Mouse (Mus musculus): Measurements from ENCODE around the gene Adat1. TPM values are rescaled to one million over a fixed set of nuclear protein-coding genes. Genes with fewer than 3 reads are reported as not detected.

Gene Adat1
- polyA plus RNA-seq (2012; rRNA removed) = 3.3 and 4.4 TPM in 2 replicates

DNA sequence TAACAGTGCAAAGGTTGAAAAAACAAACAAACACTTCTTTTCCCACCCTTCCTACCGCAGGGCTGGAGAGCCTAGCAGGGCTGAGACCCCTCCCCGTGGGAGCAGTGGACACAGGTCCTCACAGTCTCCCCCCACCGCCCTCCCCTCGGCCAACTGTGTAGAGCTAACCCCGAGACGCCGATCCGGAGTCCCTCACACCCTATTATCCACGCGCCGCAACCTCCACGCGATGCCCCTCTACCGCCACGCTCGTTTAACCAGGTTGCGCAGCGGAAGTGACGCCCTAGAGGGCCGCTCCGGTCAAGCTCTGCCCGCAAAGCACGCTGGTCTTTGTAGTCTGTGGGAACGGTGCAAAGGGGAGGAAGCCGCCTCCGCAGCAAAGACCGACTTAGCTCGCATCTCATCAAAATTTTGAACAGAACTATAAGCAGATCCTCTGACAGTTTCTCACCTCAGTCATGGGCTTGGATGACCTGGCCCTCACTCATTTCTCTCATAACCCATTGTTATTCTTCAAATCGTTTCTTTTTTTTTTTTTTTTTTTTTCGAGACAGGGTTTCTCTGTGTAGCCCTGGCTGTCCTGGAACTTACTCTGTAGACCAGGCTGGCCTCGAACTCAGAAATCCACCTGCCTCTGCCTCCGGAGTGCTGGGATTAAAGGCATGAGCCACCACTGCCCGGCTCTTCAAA, at the start of gene Adat1:
Gene Adat1, minus strand, starts transcription at position 290 of the 690 bp plus-strand sequence.

DNA sequence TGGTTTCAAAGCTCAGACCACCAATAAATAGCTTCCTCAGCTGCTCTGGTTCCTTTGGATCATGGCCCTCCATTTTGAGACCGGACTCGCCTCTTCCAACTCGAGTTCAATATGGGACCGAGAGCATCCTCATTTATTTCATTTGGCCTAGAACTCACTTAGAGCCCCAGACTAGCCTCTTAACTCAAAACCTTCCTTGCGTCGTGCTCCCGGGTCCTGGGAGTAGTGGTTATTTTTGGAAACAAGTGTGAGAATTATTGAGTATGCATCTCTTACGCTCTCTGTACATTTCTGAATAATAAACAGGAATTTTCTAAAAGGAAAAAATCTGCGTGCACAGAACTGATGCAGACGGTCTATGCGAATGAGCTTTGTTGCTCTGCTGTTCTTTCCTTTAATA, 22.8 kb upstream of the Adat1 start, which contains the start of gene Gm6793:
Gene Gm6793, minus strand, starts transcription at position 101 of the 400 bp plus-strand sequence.

DNA sequence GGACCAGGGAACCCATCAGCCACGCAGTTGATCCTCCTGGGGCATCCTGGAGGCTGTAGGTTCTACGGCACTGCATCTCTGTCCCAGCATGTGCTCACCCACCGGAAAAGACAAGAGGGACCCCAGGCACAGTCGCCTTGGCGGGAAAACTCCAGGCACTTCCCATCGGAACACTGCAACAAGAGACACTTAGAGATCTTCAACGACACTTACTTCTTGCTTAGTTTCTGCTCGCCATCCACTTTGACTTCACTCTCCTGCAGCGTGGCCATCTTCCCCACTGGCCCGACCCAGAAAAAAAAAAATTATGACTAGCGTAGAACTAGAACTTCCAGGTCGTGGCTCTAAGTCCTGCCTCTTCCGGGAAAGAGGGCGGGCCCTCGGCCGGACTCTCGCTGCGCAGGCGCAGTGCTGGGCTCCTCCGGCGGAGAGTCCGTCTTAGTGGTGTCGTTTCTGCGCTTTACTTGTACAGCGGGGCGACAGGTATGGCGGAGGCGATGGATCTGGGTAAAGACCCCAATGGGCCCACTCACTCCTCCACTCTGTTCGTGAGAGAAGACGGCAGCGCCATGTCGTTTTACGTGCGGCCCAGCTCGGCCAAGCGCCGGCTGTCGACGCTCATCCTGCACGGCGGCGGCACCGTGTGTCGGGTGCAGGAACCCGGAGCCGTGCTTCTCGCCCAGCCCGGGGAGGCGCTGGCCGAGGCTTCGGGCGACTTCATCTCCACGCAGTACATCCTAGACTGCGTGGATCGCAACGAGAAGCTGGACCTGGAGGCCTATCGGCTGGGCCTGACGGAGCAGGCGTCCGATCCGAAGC, 19.1 kb upstream of the Adat1 start, which contains the start of the genes Kars and Terf2ip:
Gene Kars, minus strand, starts transcription at position 327 of the 819 bp plus-strand sequence.
Gene Terf2ip, plus strand, starts transcription at position 402 of the 819 bp plus-strand sequence.

DNA sequence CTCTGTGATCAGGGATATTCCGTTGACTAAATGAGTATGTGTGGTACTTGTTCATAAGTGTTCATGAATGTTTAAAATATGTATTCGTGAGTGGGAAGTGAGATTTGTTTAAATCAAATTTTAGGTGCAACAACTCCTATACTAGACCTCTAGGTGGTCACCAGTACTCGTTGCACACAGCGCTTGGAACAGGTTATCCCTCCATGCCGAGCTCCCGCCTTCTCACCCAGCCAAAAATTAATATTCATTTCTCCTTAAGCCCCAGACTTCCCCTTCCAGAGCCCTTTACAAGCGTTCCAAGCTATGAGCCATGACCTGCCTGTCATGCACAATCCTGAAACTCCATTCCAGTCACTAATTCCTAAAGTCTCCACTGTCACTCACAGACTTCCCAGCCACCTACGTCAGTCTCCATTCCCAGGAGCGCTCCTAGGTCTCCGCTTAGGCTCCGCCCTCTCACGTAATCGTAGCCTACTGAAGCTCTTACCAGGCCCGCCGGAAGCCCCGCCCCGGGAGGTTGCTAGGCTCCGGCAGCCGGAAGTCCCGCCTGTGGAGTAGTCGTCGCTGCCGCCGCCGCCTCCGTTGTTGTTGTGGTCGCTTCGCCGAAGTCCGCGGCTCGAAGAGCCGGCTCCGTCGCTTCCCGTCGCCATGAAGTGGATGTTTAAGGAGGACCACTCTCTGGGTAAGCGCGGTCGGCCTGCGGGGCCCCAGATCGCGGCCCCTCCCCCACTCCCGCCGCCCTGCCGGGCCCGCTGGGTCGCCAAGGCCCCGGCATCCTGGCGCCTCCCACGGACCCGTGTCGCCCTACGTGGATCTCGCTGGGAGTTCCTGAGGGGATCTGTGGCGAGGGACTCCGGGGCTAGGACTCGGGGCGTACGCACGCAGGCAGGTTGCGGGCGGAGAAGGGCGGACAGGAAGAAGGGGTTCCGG, 51.7 kb downstream of the Adat1 start, which contains the start of gene Gabarapl2:
Gene Gabarapl2, plus strand, starts transcription at position 533 of the 930 bp plus-strand sequence.

DNA sequence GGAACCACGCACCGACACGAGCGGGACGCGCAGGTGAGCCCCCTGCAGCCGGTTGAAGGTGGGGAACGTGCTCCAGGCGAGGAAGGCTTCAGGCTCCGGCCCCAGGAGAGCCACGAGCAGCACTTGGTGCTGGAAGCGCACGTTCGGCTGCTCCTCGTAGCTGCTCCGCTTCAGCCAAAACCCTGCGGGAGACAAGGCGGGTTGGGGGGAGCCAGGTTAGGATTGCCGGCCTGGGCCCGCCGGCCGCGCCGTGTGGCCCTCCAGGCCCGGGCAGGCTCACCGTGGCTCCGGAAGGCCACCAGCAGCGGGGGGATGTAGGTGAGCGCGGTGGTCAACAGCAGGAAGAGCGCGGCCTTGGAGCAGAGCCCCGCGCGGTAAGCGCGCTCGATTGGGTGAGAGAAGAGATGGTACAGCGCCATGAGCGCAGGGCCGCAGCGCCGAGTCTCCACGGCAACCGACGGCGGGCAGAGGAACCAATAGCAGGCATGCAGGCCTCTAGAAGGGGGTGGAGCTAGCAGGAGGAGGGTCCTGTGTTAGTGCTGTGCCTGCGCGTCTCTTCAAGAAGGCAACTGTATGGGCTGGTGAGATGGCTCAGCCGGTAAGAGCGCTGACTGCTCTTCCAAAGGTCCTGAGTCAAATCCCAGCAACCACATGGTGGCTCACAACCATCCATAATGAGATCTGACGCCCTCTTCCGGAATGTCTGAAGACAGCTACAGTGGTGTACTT, 58.6 kb downstream of the Adat1 start, which contains the start of gene Tmem231:
Gene Tmem231, minus strand, starts transcription at position 534 of the 729 bp plus-strand sequence.

Other genes with a start within 250 kb of the Adat1 start
- gene Bcar1, start 248.5 kb downstream of the Adat1 start, polyA plus RNA-seq (2012; rRNA removed) = 108 and 120 TPM in 2 replicates
- gene Cfdp1, start 138.0 kb downstream of the Adat1 start, polyA plus RNA-seq (2012; rRNA removed) = 1.6 and 2.8 TPM in 2 replicates
- gene Tmem170, start 115.6 kb downstream of the Adat1 start, polyA plus RNA-seq (2012; rRNA removed) = 3.1 and 3.2 TPM in 2 replicates
- 0.60 and 0.97 TPM in 2 replicates for gene Chst5, start 81.9 kb downstream of the Adat1 start, polyA plus RNA-seq (2012; rRNA removed)
- gene Tmem231, start 58.4 kb downstream of the Adat1 start, polyA plus RNA-seq (2012; rRNA removed) = 13.9 and 16.6 TPM in 2 replicates
- gene Gabarapl2, start 51.6 kb downstream of the Adat1 start, polyA plus RNA-seq (2012; rRNA removed) = 7.7 and 18.7 TPM in 2 replicates
- 49.8 and 61.8 TPM in 2 replicates for gene Kars, start 19.0 kb upstream of the Adat1 start, polyA plus RNA-seq (2012; rRNA removed)
- 17.7 and 21.8 TPM in 2 replicates for gene Terf2ip, start 19.1 kb upstream of the Adat1 start, polyA plus RNA-seq (2012; rRNA removed)
- gene Gm6793, start 22.7 kb upstream of the Adat1 start, polyA plus RNA-seq (2012; rRNA removed) = not detected in 2 replicates